ENCODE assay signal across 27 mouse cellular contexts in the genomic region with DNA sequence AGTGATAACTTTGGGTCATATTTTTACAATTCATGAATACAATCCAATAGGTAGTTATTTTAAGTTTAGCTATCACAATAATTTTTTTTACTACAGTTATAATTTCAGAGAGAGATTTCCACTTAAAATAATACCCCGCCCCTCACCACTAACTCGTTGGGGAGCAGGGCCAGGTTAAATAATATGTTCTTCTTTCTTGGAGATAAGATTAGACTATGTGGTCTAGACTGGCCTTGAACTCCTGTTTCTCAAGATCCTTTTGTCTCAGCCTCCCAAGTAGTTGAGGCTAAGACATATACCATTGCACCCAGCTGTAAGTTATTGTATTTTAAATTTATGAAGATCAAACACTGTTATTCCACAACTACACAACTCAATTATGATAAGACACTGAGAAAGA. TPM values are rescaled to one million over a fixed set of nuclear protein-coding genes. Genes with fewer than 3 reads are reported as not detected.
"Had no signal": no experiment of that assay in that cellular context is flagged by ENCODE, and none has a peak within 500 bp of the region (broad histone marks: within the 10 kb centered on the region; RNA-seq: fewer than 3 reads in every experiment).

No protein-coding gene starts in this region.

- H3K27ac ChIP-seq: embryonic facial prominence, embryonic 10.5 days; embryonic facial prominence, embryonic 12.5 days; embryonic facial prominence, embryonic 13.5 days; embryonic facial prominence, embryonic 15.5 days; forebrain, embryonic 10.5 days; forebrain, embryonic 12.5 days; forebrain, embryonic 13.5 days; forebrain, embryonic 15.5 days; gastrocnemius, adult 2 months; heart, adult 2 months had no signal

- H3K9me3 ChIP-seq: embryonic facial prominence, embryonic 10.5 days; embryonic facial prominence, embryonic 12.5 days; embryonic facial prominence, embryonic 13.5 days; embryonic facial prominence, embryonic 15.5 days; forebrain, embryonic 10.5 days; forebrain, embryonic 12.5 days; forebrain, embryonic 13.5 days; forebrain, embryonic 15.5 days had no signal

- ATAC-seq: forebrain, embryonic 13.5 days; forebrain, embryonic 14.5 days; forebrain, embryonic 15.5 days; forebrain, embryonic 16.5 days; forebrain, postnatal 0 days had no signal

- DNase-seq: cerebellum, adult 9-10 months; cerebellum, adult 9-11 months; cerebellum, postnatal 10 days; cerebellum, postnatal 14 days; cerebellum, postnatal 25 days; cerebellum, postnatal 36 days; embryo, embryonic 11 days; forebrain, postnatal 0 days; gastrocnemius, adult 2 months; gastrocnemius, postnatal 10 days; gastrocnemius, postnatal 14 days; gastrocnemius, postnatal 25 days; gastrocnemius, postnatal 36 days; heart, adult 11 months; heart, adult 18-20 months; heart, adult 2 months had no signal

- H3K4me3 ChIP-seq: embryonic facial prominence, embryonic 10.5 days; embryonic facial prominence, embryonic 12.5 days; embryonic facial prominence, embryonic 13.5 days; embryonic facial prominence, embryonic 15.5 days; erythroblast, embryonic 14.5 days; forebrain, embryonic 10.5 days; forebrain, embryonic 12.5 days; forebrain, embryonic 13.5 days; forebrain, embryonic 15.5 days; gastrocnemius, adult 2 months; heart, adult 2 months had no signal

- H3K27me3 ChIP-seq: embryonic facial prominence, embryonic 12.5 days; embryonic facial prominence, embryonic 13.5 days; embryonic facial prominence, embryonic 15.5 days; forebrain, embryonic 12.5 days; forebrain, embryonic 13.5 days; forebrain, embryonic 15.5 days had no signal

- H3K9ac ChIP-seq: embryonic facial prominence, embryonic 12.5 days; embryonic facial prominence, embryonic 13.5 days; embryonic facial prominence, embryonic 15.5 days; forebrain, embryonic 12.5 days; forebrain, embryonic 13.5 days; forebrain, embryonic 15.5 days; forebrain, postnatal 0 days had no signal

- H3K4me2 ChIP-seq: embryonic facial prominence, embryonic 12.5 days; embryonic facial prominence, embryonic 13.5 days; embryonic facial prominence, embryonic 15.5 days; forebrain, embryonic 12.5 days; forebrain, embryonic 13.5 days; forebrain, embryonic 15.5 days had no signal

RNA-seq across cellular contexts. Expression of gene Qpct, which starts 38.1 kb away (rescaled TPM):
- polyA plus RNA-seq: erythroblast, embryonic 14.5 days had no signal
